Mouse (Mus musculus) liver, embryonic 16.5 days (tissue): Measurements from ENCODE around the gene Lhx9. TPM values are rescaled to one million over a fixed set of nuclear protein-coding genes. Genes with fewer than 3 reads are reported as not detected.

Experiments used
- ATAC-seq: fragments of 200-750 bp; cut with Nextera tagmentation; 2 replicates; pipeline ENCODE4 v1.8.0; 2017; ENCODE audit warnings: low read depth, mild to moderate bottlenecking, moderate number of reproducible peaks, moderate library complexity
- H3K27ac ChIP-seq: fragments of 300-500 bp; sonication (generic); 2 replicates; pipeline ENCODE4 v1.5.1; 2014; ENCODE audit warnings: mild to moderate bottlenecking, low read length
- H3K27me3 ChIP-seq: fragments of 300-500 bp; sonication (generic); 2 replicates; pipeline ENCODE4 v1.6.1; 2014; ENCODE audit warnings: low read depth, low read length, mixed read lengths; ENCODE audit not compliant: control insufficient read depth, insufficient read depth
- H3K36me3 ChIP-seq: fragments of 300-500 bp; sonication (generic); 2 replicates; pipeline ENCODE4 v1.6.1; 2014; ENCODE audit warnings: mild to moderate bottlenecking; ENCODE audit not compliant: control insufficient read depth, insufficient read depth
- H3K4me1 ChIP-seq: fragments of 300-500 bp; sonication (generic); 2 replicates; pipeline ENCODE4 v1.6.1; 2014; ENCODE audit warnings: low read depth, low read length, mixed read lengths; ENCODE audit not compliant: control insufficient read depth
- H3K4me2 ChIP-seq: fragments of 300-500 bp; sonication (generic); 2 replicates; pipeline ENCODE4 v1.6.1; 2014; ENCODE audit warnings: low read depth, low read length, mixed read lengths
- H3K4me3 ChIP-seq: fragments of 300-500 bp; sonication (generic); 2 replicates; pipeline ENCODE4 v1.5.1; 2014; ENCODE audit warnings: low read depth, mild to moderate bottlenecking, low read length
- H3K9ac ChIP-seq: fragments of 300-500 bp; sonication (generic); 2 replicates; pipeline ENCODE4 v1.6.1; 2014; ENCODE audit warnings: low read depth, low read length
- H3K9me3 ChIP-seq: fragments of 300-500 bp; sonication (generic); replicated peaks from 2 replicates; pipeline ENCODE4 v1.6.1; 2016; ENCODE audit warnings: low read length; ENCODE audit not compliant: control insufficient read depth
- WGBS: fragments of 180-500 bp; shearing (Covaris S2); extraction: QIAGEN DNeasy Blood & Tissue Kit; methylation state at CpG from one replicate; pipeline ENCODE4 v1.1.7; 2014; ENCODE audit not compliant: insufficient replicate concordance; 5-methylcytosine and 5-hydroxymethylcytosine counted together
- polyA plus RNA-seq: library from polyadenylated mRNA; unstranded; fragments of >200 nt; fragmentation: Nextera tagmentation; extraction: Ambion mirVana; gene quantifications from 2 replicates; pipeline ENCODE4 v1.2.1, GENCODE M21; 2015

Gene Lhx9
- polyA plus RNA-seq, 1 experiment from 2014 or later, result 0.02 TPM

- under 1% methylated on average over 16 of the region's 16 CpGs for WGBS
- H3K27me3 ChIP-seq, result peaks cover 70% of the 10 kb centered on the region
- ATAC-seq, result no peak
- peak overlapping the region; percentile 40; the same call in 1 of the 2 replicates for H3K4me2 ChIP-seq
- peaks cover 8% of the 10 kb centered on the region for H3K4me1 ChIP-seq
- peak overlapping the region; percentile 33 for H3K4me3 ChIP-seq
- no peaks in the 10 kb centered on the region for H3K36me3 ChIP-seq
- no peak overlapping the region for H3K9ac ChIP-seq
- H3K9me3 ChIP-seq, result no peaks in the 10 kb centered on the region
- no peak overlapping the region for H3K27ac ChIP-seq
These were observed 351 bp downstream of the Lhx9 start for GRCm38 (mm10) chr1:138848026-138848425.

- H3K4me1 ChIP-seq, result peaks cover 8% of the 10 kb centered on the region
- peaks cover 79% of the 10 kb centered on the region for H3K27me3 ChIP-seq
- no peaks in the 10 kb centered on the region for H3K36me3 ChIP-seq
- 2% methylated on average over 21 of the region's 21 CpGs for WGBS
- H3K4me2 ChIP-seq, result 0 out of 2 replicates have a peak overlapping the region, but pooled peaks have one; percentile 9
- no peak overlapping the region; the same call in 1 of the 2 replicates for H3K4me3 ChIP-seq
- H3K27ac ChIP-seq, result no peak overlapping the region
- no peak for ATAC-seq
- H3K9ac ChIP-seq, result no peak overlapping the region
- no peaks in the 10 kb centered on the region for H3K9me3 ChIP-seq
These were observed 1.2 kb downstream of the Lhx9 start for GRCm38 (mm10) chr1:138847146-138847545.

- 2% methylated on average over 9 of the region's 9 CpGs for WGBS
These were observed 1.8 kb downstream of the Lhx9 start for GRCm38 (mm10) chr1:138846581-138846980.

GRCm38 (mm10) chr1:138846131-138846530 lies 2.2 kb downstream of the Lhx9 start:
- H3K4me2 ChIP-seq, result no peak overlapping the region
- no peak overlapping the region for H3K27ac ChIP-seq
- H3K36me3 ChIP-seq, result no peaks in the 10 kb centered on the region
- H3K27me3 ChIP-seq, result peaks cover 89% of the 10 kb centered on the region
- H3K4me3 ChIP-seq, result no peak overlapping the region
- 5% methylated on average over 12 of the region's 12 CpGs for WGBS
- ATAC-seq, result no peak
- no peaks in the 10 kb centered on the region for H3K9me3 ChIP-seq
- H3K4me1 ChIP-seq, result peaks cover 8% of the 10 kb centered on the region
- H3K9ac ChIP-seq, result no peak overlapping the region

More at GRCm38 (mm10) chr1:138846581-138846980, 1.8 kb downstream of the Lhx9 start:
- H3K4me1 ChIP-seq, result peaks cover 8% of the 10 kb centered on the region
- no peaks in the 10 kb centered on the region for H3K36me3 ChIP-seq
- H3K27me3 ChIP-seq, result peaks cover 84% of the 10 kb centered on the region
- H3K4me2 ChIP-seq, result no peak overlapping the region
- no peak for ATAC-seq
- H3K9ac ChIP-seq, result no peak overlapping the region
- H3K4me3 ChIP-seq, result no peak overlapping the region
- H3K9me3 ChIP-seq, result no peaks in the 10 kb centered on the region
- H3K27ac ChIP-seq, result no peak overlapping the region

GRCm38 (mm10) chr1:138845481-138845880 lies 2.9 kb downstream of the Lhx9 start:
- Histone ChIP-seq H3K4me1 (peaks cover 8% of the 10 kb centered on the region), H3K27me3 (peaks cover 93% of the 10 kb centered on the region), H3K36me3 (no peaks in the 10 kb centered on the region), H3K4me3 (no peak overlapping the region), H3K4me2 (no peak overlapping the region), H3K27ac (no peak overlapping the region), H3K9ac (no peak overlapping the region), H3K9me3 (no peaks in the 10 kb centered on the region)
- ATAC-seq, result no peak
- 13% methylated on average over 3 of the region's 3 CpGs for WGBS

GRCm38 (mm10) chr1:138844166-138844565 lies 4.2 kb downstream of the Lhx9 start:
- Histone ChIP-seq H3K9me3 (no peaks in the 10 kb centered on the region), H3K9ac (no peak overlapping the region), H3K4me2 (no peak overlapping the region; the same call in 1 of the 2 replicates), H3K27me3 (peaks cover 98% of the 10 kb centered on the region), H3K4me1 (peaks cover 8% of the 10 kb centered on the region), H3K27ac (no peak overlapping the region), H3K36me3 (no peaks in the 10 kb centered on the region), H3K4me3 (no peak overlapping the region)
- ATAC-seq, result no peak
- 1% methylated on average over 3 of the region's 3 CpGs for WGBS

GRCm38 (mm10) chr1:138843361-138844091 lies 4.9 kb downstream of the Lhx9 start:
- whole genome bisulfite sequencing, result under 1% methylated on average over 35 of the region's 35 CpGs

GRCm38 (mm10) chr1:138842756-138843155 lies 5.6 kb downstream of the Lhx9 start:
- no peak overlapping the region for H3K4me2 ChIP-seq
- ATAC-seq, result no peak

More at GRCm38 (mm10) chr1:138843361-138844091, 4.9 kb downstream of the Lhx9 start:
- Histone ChIP-seq H3K36me3 (no peaks in the 10 kb centered on the region), H3K9me3 (no peaks in the 10 kb centered on the region), H3K4me1 (peaks cover 6% of the 10 kb centered on the region), H3K4me3 (peak overlapping the region; percentile 27), H3K9ac (no peak overlapping the region), H3K27me3 (peaks cover 99% of the 10 kb centered on the region), H3K27ac (no peak overlapping the region), H3K4me2 (peak overlapping the region; percentile 39)
- ATAC-seq, result no peak

GRCm38 (mm10) chr1:138842315-138842714 lies 6.1 kb downstream of the Lhx9 start:
- no peaks in the 10 kb centered on the region for H3K9me3 ChIP-seq
- no peak overlapping the region for H3K4me3 ChIP-seq
- no peak overlapping the region for H3K4me2 ChIP-seq
- H3K27ac ChIP-seq, result no peak overlapping the region
- H3K36me3 ChIP-seq, result no peaks in the 10 kb centered on the region
- peaks cover 100% of the 10 kb centered on the region for H3K27me3 ChIP-seq
- under 1% methylated on average over 8 of the region's 8 CpGs for WGBS
- H3K4me1 ChIP-seq, result peaks cover 2% of the 10 kb centered on the region; the same call in 1 of the 2 replicates
- no peak for ATAC-seq
- no peak overlapping the region for H3K9ac ChIP-seq

More at GRCm38 (mm10) chr1:138842756-138843155, 5.6 kb downstream of the Lhx9 start:
- no peak overlapping the region for H3K4me3 ChIP-seq
- H3K27ac ChIP-seq, result no peak overlapping the region
- 5% methylated on average over 10 of the region's 10 CpGs for WGBS
- H3K4me1 ChIP-seq, result peaks cover 2% of the 10 kb centered on the region; the same call in 1 of the 2 replicates
- H3K9me3 ChIP-seq, result no peaks in the 10 kb centered on the region
- peaks cover 99% of the 10 kb centered on the region for H3K27me3 ChIP-seq
- H3K9ac ChIP-seq, result no peak overlapping the region
- no peaks in the 10 kb centered on the region for H3K36me3 ChIP-seq
